Mouse (Mus musculus) testis, adult 2 months (tissue): ENCODE results near the gene Gm9837.

Source experiments
- CTCF ChIP-seq: fragments of 200-500 bp; IDR thresholded peaks from 2 replicates; pipeline ENCODE4 v1.5.1; 2012; ENCODE audit warnings: low read depth, mild to moderate bottlenecking, inconsistent platforms, low read length, moderate library complexity; ENCODE audit not compliant: control insufficient read depth, insufficient read depth, insufficient replicate concordance
- POLR2A ChIP-seq: fragments of 200-500 bp; IDR thresholded peaks from 2 replicates; pipeline ENCODE4 v1.6.1; 2012; ENCODE audit warnings: low read depth, mild to moderate bottlenecking, inconsistent platforms, low read length, moderate library complexity; ENCODE audit not compliant: control insufficient read depth

DNA sequence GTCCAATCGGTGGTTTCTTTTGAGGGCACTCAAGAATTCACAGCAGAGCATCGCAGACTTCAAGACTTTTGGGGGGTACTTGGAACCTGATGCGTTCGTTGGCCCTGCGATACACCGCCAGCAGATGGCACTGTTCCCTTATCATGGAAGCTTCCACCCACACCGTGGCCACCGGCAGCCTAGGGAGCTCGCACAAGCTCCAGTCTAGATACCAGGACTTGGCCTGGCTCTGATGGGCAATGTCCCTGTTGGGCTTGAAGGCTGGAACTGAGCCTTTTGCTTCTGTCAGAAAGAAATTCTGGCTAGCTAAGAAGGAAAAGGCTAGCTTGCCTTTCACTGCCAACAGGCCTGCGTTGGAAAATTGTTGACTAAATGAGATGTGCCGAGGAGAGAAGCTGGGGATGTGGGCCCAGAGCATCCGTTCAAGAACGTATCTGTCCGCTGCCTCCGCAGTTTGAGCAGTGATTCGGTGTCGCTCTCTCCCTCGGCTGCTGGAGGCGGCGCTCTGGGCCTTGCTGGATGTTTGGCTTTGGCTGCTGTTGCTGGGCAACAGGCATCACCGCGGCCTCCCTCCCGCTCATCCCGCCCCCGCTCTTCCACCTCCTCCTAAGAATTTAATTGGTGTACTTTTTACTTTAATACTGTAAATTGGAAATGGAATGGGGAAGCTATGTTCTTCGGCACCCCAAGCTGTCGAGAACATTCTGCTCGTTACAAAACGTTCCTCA is at the start of gene Gm9837:
- TF ChIP-seq CTCF = peak; percentile 93; the same call in 1 of the 2 replicates
- TF ChIP-seq POLR2A = peak; percentile 40; the same call in 1 of the 2 replicates
